Mouse (Mus musculus): ENCODE results near the gene Asic4. TPM values are rescaled to one million over a fixed set of nuclear protein-coding genes. Genes with fewer than 3 reads are reported as not detected.

Asic4 gene
- polyA plus RNA-seq, 1 experiment: 0.05 TPM

DNA sequence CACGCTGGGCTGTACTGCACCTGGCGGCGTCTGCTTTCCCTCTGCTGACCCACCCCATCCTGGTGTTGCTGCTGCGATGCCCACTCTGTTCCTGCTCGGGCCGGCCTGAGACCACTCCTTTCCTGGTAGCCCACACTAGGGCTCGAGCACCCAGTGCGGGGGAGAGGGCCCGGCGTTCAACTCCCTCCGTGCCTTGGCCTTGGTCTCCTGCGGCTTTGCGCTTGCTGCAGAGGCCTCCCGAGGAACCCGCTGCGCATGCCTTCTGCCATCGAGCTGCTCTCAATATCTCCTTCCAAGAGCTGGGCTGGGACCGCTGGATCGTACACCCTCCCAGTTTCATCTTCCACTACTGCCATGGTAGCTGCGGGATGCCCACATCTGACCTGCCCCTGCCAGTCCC lies 59.4 kb downstream of the Asic4 start:
- Histone ChIP-seq H3ac (ENCODE audit: control insufficient read depth, insufficient read length, low read depth) (no peak overlapping the region), H3K27me3 (ENCODE audit: control insufficient read depth, insufficient read depth, insufficient read length) (peaks cover 7% of the 10 kb centered on the region), H3K4me3 (ENCODE audit: insufficient read depth, poor library complexity, severe bottlenecking) (no peak overlapping the region), H3K36me3 (ENCODE audit: control insufficient read depth, insufficient read depth) (no peaks in the 10 kb centered on the region), H3K79me3 (ENCODE audit: low read depth) (no peaks in the 10 kb centered on the region), H3K79me2 (ENCODE audit: control insufficient read depth, insufficient read depth) (no peaks in the 10 kb centered on the region)
- no peak for TF ChIP-seq CTCF (IDR thresholded peaks at IDR 0.05; ENCODE audit: control insufficient read depth, insufficient read depth, insufficient read length)
- no peak for TF ChIP-seq CEBPB (IDR thresholded peaks at IDR 0.05; ENCODE audit: low read depth)
- TF ChIP-seq USF1 (IDR thresholded peaks at IDR 0.05; ENCODE audit: low read depth): no peak
- no peak for TF ChIP-seq FOSL1 (IDR thresholded peaks at IDR 0.05; ENCODE audit: insufficient read depth, low read length, poor library complexity, severe bottlenecking)
- no peak for TF ChIP-seq MYOG (IDR thresholded peaks at IDR 0.05; ENCODE audit: control insufficient read depth, extremely low read depth, insufficient read length)
- TF ChIP-seq MAX (IDR thresholded peaks at IDR 0.05): no peak
- no peak for TF ChIP-seq MYOD1 (IDR thresholded peaks at IDR 0.05; ENCODE audit: control insufficient read depth, insufficient read length, low read depth)

DNA sequence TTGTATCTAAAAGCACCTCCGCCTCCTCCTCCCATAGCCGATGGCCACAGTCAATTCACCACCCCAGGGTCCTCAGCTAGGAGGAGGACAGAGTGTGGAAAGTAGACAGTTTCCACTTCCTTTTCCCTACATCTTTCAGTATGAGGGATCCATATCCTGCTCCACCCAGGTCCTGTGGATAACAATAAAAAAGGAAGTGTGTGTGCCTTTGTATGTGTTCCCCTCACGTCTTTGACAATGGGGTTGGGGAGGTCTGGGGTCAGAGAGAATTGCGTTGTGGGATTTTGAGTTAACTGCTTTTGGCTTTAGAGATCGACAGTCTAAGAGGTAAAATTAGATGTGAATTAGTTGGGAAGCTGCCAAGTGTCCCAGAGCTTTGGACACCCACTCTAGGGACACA lies 59.9 kb downstream of the Asic4 start:
- Histone ChIP-seq H3K79me2 (ENCODE audit: control insufficient read depth, insufficient read depth) (no peaks in the 10 kb centered on the region), H3K4me3 (ENCODE audit: insufficient read depth, poor library complexity, severe bottlenecking) (no peak overlapping the region), H3K79me3 (ENCODE audit: low read depth) (no peaks in the 10 kb centered on the region), H3K27me3 (ENCODE audit: control insufficient read depth, insufficient read depth, insufficient read length) (peaks cover 7% of the 10 kb centered on the region), H3ac (ENCODE audit: control insufficient read depth, insufficient read length, low read depth) (no peak overlapping the region), H3K36me3 (ENCODE audit: control insufficient read depth, insufficient read depth) (no peaks in the 10 kb centered on the region)
- TF ChIP-seq MYOG (IDR thresholded peaks at IDR 0.05; ENCODE audit: control insufficient read depth, extremely low read depth, insufficient read length) (no peak), CEBPB (IDR thresholded peaks at IDR 0.05; ENCODE audit: low read depth) (no peak), MAX (IDR thresholded peaks at IDR 0.05) (no peak), CTCF (IDR thresholded peaks at IDR 0.05; ENCODE audit: control insufficient read depth, insufficient read depth, insufficient read length) (no peak), MYOD1 (IDR thresholded peaks at IDR 0.05; ENCODE audit: control insufficient read depth, insufficient read length, low read depth) (no peak), FOSL1 (IDR thresholded peaks at IDR 0.05; ENCODE audit: insufficient read depth, low read length, poor library complexity, severe bottlenecking) (no peak), USF1 (IDR thresholded peaks at IDR 0.05; ENCODE audit: low read depth) (no peak)

DNA sequence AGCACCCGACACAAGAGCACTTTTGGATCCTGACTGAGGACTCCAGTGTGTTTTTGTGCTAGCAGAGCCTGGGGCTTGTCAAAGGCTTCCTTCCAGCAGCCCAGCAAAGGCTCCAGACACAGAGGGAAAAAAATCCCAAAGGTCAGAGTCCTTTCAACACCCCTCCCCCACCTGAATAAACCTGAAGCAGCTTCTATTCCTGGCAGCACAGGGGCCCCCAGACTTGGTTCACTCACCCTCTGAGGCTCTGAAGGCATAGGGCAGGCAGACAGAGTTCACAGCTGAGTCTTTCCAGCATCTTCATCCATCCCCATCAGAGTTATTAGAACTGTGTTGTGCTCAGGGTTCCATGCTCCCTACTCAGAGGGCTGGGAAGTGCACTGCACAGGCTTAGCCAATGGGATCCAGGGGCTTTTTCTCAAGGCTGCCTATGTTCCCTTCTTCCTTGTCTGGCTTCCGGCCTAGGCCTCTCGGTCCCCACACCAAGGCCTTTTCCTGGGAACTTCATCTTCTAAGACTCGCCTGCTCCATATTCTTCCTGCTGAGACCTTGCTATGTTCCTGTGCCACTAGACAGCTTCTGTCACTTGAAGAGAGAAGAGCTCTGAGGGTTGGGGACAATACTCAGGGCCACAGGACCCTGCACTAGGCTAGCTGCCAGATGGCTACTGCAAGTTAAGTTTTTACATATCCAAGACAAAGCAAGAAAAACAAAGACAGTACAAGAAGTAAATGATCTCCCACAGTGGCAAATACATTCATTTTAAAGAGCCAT lies 61.4 kb downstream of the Asic4 start:
- H3ac ChIP-seq (ENCODE audit: control insufficient read depth, insufficient read length, low read depth): no peak overlapping the region
- peaks cover 7% of the 10 kb centered on the region for H3K27me3 ChIP-seq (ENCODE audit: control insufficient read depth, insufficient read depth, insufficient read length)
- H3K79me3 ChIP-seq (ENCODE audit: low read depth): no peaks in the 10 kb centered on the region
- no peak overlapping the region for H3K4me3 ChIP-seq (ENCODE audit: insufficient read depth, poor library complexity, severe bottlenecking)
- no peaks in the 10 kb centered on the region for H3K36me3 ChIP-seq (ENCODE audit: control insufficient read depth, insufficient read depth)
- H3K79me2 ChIP-seq (ENCODE audit: control insufficient read depth, insufficient read depth): no peaks in the 10 kb centered on the region
- TF ChIP-seq MYOD1 (IDR thresholded peaks at IDR 0.05; ENCODE audit: control insufficient read depth, insufficient read length, low read depth) (no peak), USF1 (IDR thresholded peaks at IDR 0.05; ENCODE audit: low read depth) (no peak), CEBPB (IDR thresholded peaks at IDR 0.05; ENCODE audit: low read depth) (no peak), CTCF (IDR thresholded peaks at IDR 0.05; ENCODE audit: control insufficient read depth, insufficient read depth, insufficient read length) (no peak), MYOG (IDR thresholded peaks at IDR 0.05; ENCODE audit: control insufficient read depth, extremely low read depth, insufficient read length) (no peak), FOSL1 (IDR thresholded peaks at IDR 0.05; ENCODE audit: insufficient read depth, low read length, poor library complexity, severe bottlenecking) (no peak), MAX (IDR thresholded peaks at IDR 0.05) (no peak)

DNA sequence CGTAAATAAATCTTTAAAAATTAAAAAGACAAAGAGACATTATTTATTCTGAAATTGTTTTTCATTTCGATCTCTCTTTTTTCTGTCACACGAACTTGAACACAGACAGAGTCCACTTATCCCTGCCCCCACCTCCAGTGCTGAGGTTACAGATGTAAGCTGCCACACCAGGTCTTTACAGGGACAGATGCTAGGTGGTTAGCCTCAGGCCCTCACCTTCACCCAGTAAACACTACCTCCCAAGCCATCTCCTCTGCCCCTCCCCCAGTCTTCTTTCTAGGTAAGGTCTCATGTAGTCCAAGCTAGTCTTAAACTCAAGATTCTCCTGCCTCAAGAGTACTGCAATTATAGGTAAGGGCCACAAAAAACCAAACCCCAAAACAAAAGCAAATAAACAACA lies 62.3 kb downstream of the Asic4 start:
- Histone ChIP-seq H3ac (ENCODE audit: control insufficient read depth, insufficient read length, low read depth) (no peak overlapping the region), H3K36me3 (ENCODE audit: control insufficient read depth, insufficient read depth) (no peaks in the 10 kb centered on the region), H3K79me2 (ENCODE audit: control insufficient read depth, insufficient read depth) (no peaks in the 10 kb centered on the region), H3K27me3 (ENCODE audit: control insufficient read depth, insufficient read depth, insufficient read length) (peaks cover 6% of the 10 kb centered on the region), H3K4me3 (ENCODE audit: insufficient read depth, poor library complexity, severe bottlenecking) (no peak overlapping the region), H3K79me3 (ENCODE audit: low read depth) (no peaks in the 10 kb centered on the region)
- no peak for TF ChIP-seq CTCF (IDR thresholded peaks at IDR 0.05; ENCODE audit: control insufficient read depth, insufficient read depth, insufficient read length)
- TF ChIP-seq MYOG (IDR thresholded peaks at IDR 0.05; ENCODE audit: control insufficient read depth, extremely low read depth, insufficient read length): no peak
- no peak for TF ChIP-seq MYOD1 (IDR thresholded peaks at IDR 0.05; ENCODE audit: control insufficient read depth, insufficient read length, low read depth)
- no peak for TF ChIP-seq FOSL1 (IDR thresholded peaks at IDR 0.05; ENCODE audit: insufficient read depth, low read length, poor library complexity, severe bottlenecking)
- no peak for TF ChIP-seq CEBPB (IDR thresholded peaks at IDR 0.05; ENCODE audit: low read depth)
- no peak for TF ChIP-seq MAX (IDR thresholded peaks at IDR 0.05)
- TF ChIP-seq USF1 (IDR thresholded peaks at IDR 0.05; ENCODE audit: low read depth): no peak

DNA sequence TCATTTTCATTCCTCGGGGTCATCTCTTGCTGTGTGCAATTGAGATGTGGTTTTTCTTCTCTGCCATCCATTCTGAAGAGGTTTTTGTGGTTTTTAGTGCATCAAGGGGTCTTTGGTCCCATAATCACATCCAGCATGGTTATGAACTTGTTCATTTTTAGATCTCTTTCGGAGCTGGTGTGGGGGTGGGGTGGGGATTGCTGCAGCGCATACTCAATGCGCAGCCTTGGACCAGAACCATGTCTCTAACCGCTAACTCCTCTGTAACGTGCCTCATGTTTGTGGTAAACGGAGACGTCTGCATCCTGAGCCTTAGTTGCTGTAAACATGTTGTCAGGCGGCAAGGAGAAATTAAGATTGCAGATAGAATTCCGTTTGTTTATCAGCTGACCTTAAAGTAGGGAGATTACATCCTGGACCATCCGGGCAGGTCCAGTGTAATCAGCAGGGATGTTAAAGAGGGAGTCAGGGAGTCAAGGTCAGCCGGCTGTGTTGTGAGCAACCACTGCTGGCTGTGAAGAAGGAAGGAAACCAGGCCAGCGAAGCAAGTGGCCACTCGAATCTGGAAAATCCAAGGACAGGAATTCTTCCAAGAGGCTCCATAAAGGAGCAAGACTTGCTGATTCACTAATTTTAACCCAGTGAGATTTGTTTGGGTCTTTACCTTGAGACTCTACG lies 66.6 kb downstream of the Asic4 start:
- Histone ChIP-seq H3K79me2 (ENCODE audit: control insufficient read depth, insufficient read depth) (no peaks in the 10 kb centered on the region), H3K79me3 (ENCODE audit: low read depth) (no peaks in the 10 kb centered on the region), H3K4me3 (ENCODE audit: insufficient read depth, poor library complexity, severe bottlenecking) (no peak overlapping the region), H3K36me3 (ENCODE audit: control insufficient read depth, insufficient read depth) (no peaks in the 10 kb centered on the region), H3ac (ENCODE audit: control insufficient read depth, insufficient read length, low read depth) (no peak overlapping the region), H3K27me3 (ENCODE audit: control insufficient read depth, insufficient read depth, insufficient read length) (peaks cover 6% of the 10 kb centered on the region)
- TF ChIP-seq MYOG (IDR thresholded peaks at IDR 0.05; ENCODE audit: control insufficient read depth, extremely low read depth, insufficient read length) (no peak), CEBPB (IDR thresholded peaks at IDR 0.05; ENCODE audit: low read depth) (no peak), MYOD1 (IDR thresholded peaks at IDR 0.05; ENCODE audit: control insufficient read depth, insufficient read length, low read depth) (no peak), USF1 (IDR thresholded peaks at IDR 0.05; ENCODE audit: low read depth) (no peak), CTCF (IDR thresholded peaks at IDR 0.05; ENCODE audit: control insufficient read depth, insufficient read depth, insufficient read length) (no peak)

Measured in C2C12 (cell line).